Mouse (Mus musculus): ENCODE data around the gene Gpr135. TPM values are rescaled to one million over a fixed set of nuclear protein-coding genes. Genes with fewer than 3 reads are reported as not detected.

The Gpr135 gene
- polyA plus RNA-seq, 1 experiment from 2014 or later = 1.5 TPM

DNA sequence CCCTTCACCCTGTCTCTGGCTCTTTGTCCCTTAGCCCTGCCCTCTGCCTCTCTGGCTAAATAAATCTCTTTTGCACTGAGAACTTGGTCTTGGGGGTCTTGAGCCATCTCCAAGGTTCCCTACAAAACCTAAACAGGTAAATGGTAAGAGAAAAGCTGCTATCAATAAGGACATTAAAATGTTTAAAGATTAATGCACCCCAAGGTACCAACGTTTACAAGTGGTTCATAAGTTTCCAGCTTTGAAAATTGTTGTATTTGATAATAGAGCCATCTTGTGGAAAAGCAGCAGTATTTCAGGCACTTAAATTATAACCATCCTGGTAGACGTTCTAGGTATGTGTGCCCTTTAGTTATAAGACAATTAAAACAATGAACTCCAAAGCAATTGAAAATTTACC lies 23.4 kb downstream of the Gpr135 start:
- H3K27ac ChIP-seq = no peak overlapping the region
- no peaks in the 10 kb centered on the region for H3K27me3 ChIP-seq
- H3K9me3 ChIP-seq (replicated peaks) = 0 out of 2 replicates have a peak, but pooled peaks cover 8% of the 10 kb centered on the region
- WGBS = 4% methylated on average over 2 of the region's 2 CpGs
- no peak overlapping the region for H3K4me3 ChIP-seq
- H3K9ac ChIP-seq = no peak overlapping the region
- H3K4me1 ChIP-seq = no peaks in the 10 kb centered on the region
- H3K36me3 ChIP-seq (ENCODE audit: poor library complexity, severe bottlenecking) = no peaks in the 10 kb centered on the region
- H3K4me2 ChIP-seq = no peak overlapping the region
- ATAC-seq = no peak

DNA sequence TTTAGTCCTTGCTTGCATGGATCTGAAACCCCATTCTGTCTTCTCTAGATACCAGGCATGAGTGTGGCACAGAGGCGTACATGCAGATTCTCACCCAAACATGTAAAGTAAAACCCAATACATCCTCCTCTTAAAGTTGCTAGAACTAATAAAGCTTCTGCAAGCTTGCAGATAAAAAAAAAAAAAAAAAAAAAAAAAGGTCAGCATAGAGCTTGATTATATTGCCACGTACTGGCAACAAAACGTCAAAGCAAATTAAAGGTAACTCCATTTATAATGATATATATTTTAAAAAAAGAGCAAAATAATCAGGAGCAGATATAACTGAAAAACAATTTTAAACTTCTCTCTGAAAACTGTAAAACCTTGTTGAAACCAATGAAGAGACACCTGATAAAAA lies 29.7 kb downstream of the Gpr135 start:
- Histone ChIP-seq H3K27ac (no peak overlapping the region), H3K4me2 (no peak overlapping the region), H3K27me3 (no peaks in the 10 kb centered on the region), H3K9me3 (replicated peaks) (no peaks in the 10 kb centered on the region), H3K4me3 (no peak overlapping the region), H3K9ac (no peak overlapping the region), H3K36me3 (ENCODE audit: poor library complexity, severe bottlenecking) (no peaks in the 10 kb centered on the region), H3K4me1 (no peaks in the 10 kb centered on the region)
- no peak for ATAC-seq
- 96% methylated on average over 3 of the region's 3 CpGs for WGBS

DNA sequence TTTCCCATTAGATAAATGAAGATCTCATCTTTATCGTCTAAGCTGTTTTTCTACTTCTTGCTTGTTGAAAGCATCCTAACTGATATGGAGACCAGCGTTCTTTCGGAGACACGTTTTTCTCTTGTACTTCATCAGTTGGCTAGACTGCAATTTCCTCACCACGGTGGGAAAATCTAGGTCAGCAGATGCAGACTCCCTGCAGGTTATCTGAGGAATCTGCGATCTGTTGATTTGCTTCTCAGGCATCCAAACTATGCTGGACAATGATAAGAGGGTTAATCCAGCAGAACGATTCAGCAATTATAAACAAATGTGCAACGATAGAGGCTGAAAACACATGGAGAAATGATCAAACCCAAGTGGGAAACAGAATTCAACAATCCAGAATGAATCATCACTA lies 31.4 kb downstream of the Gpr135 start:
- H3K36me3 ChIP-seq (ENCODE audit: poor library complexity, severe bottlenecking) = no peaks in the 10 kb centered on the region
- no peaks in the 10 kb centered on the region for H3K4me1 ChIP-seq
- H3K4me2 ChIP-seq = no peak overlapping the region
- no peak overlapping the region for H3K27ac ChIP-seq
- no peak overlapping the region for H3K4me3 ChIP-seq
- no peaks in the 10 kb centered on the region for H3K27me3 ChIP-seq
- ATAC-seq = no peak
- no peak overlapping the region for H3K9ac ChIP-seq
- no peaks in the 10 kb centered on the region for H3K9me3 ChIP-seq (replicated peaks)
- WGBS = 88% methylated on average over 8 of the region's 8 CpGs

GRCm38 (mm10) chr12:72038866-72039265 lies 32.1 kb downstream of the Gpr135 start:
- Histone ChIP-seq H3K4me1 (no peaks in the 10 kb centered on the region), H3K4me2 (no peak overlapping the region), H3K27ac (no peak overlapping the region), H3K27me3 (no peaks in the 10 kb centered on the region), H3K9ac (no peak overlapping the region), H3K36me3 (ENCODE audit: poor library complexity, severe bottlenecking) (no peaks in the 10 kb centered on the region), H3K9me3 (replicated peaks) (no peaks in the 10 kb centered on the region), H3K4me3 (no peak overlapping the region)
- ATAC-seq = no peak
- 70% methylated on average over 2 of the region's 2 CpGs for WGBS

GRCm38 (mm10) chr12:72037049-72037448 lies 33.9 kb downstream of the Gpr135 start:
- Histone ChIP-seq H3K4me1 (no peaks in the 10 kb centered on the region), H3K36me3 (ENCODE audit: poor library complexity, severe bottlenecking) (no peaks in the 10 kb centered on the region), H3K27me3 (no peaks in the 10 kb centered on the region), H3K9me3 (replicated peaks) (no peaks in the 10 kb centered on the region), H3K9ac (no peak overlapping the region), H3K4me2 (no peak overlapping the region), H3K4me3 (no peak overlapping the region), H3K27ac (no peak overlapping the region)
- no peak for ATAC-seq
- WGBS = 85% methylated on average over 6 of the region's 6 CpGs

DNA sequence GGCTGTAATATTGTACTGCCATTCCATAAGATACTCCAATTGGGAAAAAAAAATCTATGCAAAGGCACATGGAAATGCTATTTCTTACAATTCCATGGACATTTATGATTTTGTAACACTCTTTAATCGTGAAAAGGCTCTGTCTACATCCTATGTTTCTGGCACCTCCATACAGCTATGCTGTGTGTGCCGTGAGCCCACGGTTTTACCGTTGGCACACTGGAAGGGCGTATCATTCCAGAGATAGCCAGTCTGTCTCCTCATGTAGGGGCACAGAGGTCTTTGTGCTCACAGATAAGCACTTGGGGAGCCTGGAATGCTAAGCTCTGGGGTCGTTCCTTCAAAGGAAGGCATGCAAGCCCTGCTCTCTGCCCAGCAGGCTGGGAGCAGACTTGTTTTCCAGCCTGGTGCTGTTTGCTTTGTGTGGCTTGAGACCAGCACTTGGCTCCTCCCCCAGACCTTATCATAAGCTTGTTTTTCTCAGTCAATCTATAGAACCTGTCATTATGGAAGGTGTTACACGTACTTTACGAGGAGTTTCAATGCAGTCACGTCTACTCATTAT lies 34.7 kb downstream of the Gpr135 start:
- WGBS = 70% methylated on average over 9 of the region's 9 CpGs
- ATAC-seq = no peak

GRCm38 (mm10) chr12:72031794-72032193 lies 39.1 kb downstream of the Gpr135 start:
- Histone ChIP-seq H3K27me3 (no peaks in the 10 kb centered on the region), H3K4me1 (no peaks in the 10 kb centered on the region), H3K36me3 (ENCODE audit: poor library complexity, severe bottlenecking) (no peaks in the 10 kb centered on the region), H3K4me2 (no peak overlapping the region), H3K9me3 (replicated peaks) (no peaks in the 10 kb centered on the region), H3K9ac (no peak overlapping the region), H3K27ac (no peak overlapping the region), H3K4me3 (no peak overlapping the region)
- WGBS = 91% methylated on average over 6 of the region's 6 CpGs
- no peak for ATAC-seq

More for the DNA sequence above, 34.7 kb downstream of the Gpr135 start:
- Histone ChIP-seq H3K9me3 (replicated peaks) (no peaks in the 10 kb centered on the region), H3K27ac (no peak overlapping the region), H3K27me3 (no peaks in the 10 kb centered on the region), H3K36me3 (ENCODE audit: poor library complexity, severe bottlenecking) (no peaks in the 10 kb centered on the region), H3K4me3 (no peak overlapping the region), H3K4me1 (no peaks in the 10 kb centered on the region), H3K9ac (no peak overlapping the region), H3K4me2 (no peak overlapping the region)

GRCm38 (mm10) chr12:72031171-72031570 lies 39.8 kb downstream of the Gpr135 start:
- ATAC-seq = no peak
- no peaks in the 10 kb centered on the region for H3K27me3 ChIP-seq
- H3K4me1 ChIP-seq = no peaks in the 10 kb centered on the region
- no peak overlapping the region for H3K27ac ChIP-seq
- H3K4me2 ChIP-seq = no peak overlapping the region
- H3K9me3 ChIP-seq (replicated peaks) = no peaks in the 10 kb centered on the region
- no peak overlapping the region for H3K4me3 ChIP-seq
- WGBS = 90% methylated on average over 5 of the region's 5 CpGs
- H3K9ac ChIP-seq = no peak overlapping the region
- no peaks in the 10 kb centered on the region for H3K36me3 ChIP-seq (ENCODE audit: poor library complexity, severe bottlenecking)

- no peaks in the 10 kb centered on the region for H3K36me3 ChIP-seq (ENCODE audit: poor library complexity, severe bottlenecking)
- ATAC-seq = no peak
- H3K9ac ChIP-seq = no peak overlapping the region
- H3K4me1 ChIP-seq = no peaks in the 10 kb centered on the region
- 48% methylated on average over 6 of the region's 6 CpGs for WGBS
- H3K9me3 ChIP-seq (replicated peaks) = no peaks in the 10 kb centered on the region
- H3K27me3 ChIP-seq = no peaks in the 10 kb centered on the region
- no peak overlapping the region for H3K4me2 ChIP-seq
- H3K4me3 ChIP-seq = no peak overlapping the region
- no peak overlapping the region for H3K27ac ChIP-seq
Measured at GRCm38 (mm10) chr12:72025275-72025795, 45.6 kb downstream of the Gpr135 start.

DNA sequence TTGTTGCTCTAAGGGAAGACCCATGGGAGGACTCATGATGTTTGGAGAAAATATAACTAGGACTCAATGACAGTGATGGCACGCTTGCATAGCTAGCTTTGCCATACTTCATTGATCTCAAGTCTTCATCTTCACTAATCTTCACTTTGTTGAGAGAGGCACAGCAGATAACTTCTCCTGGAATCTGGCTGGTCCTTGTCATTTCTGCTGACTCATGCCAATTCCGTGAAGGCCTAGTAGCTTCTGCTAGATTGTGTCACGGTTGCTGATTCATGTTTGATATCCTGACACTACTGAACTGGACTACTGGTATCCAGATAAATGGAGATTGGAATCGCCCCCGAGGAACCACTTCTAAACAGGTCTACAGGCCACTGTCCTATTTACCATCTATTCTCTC lies 47.4 kb downstream of the Gpr135 start:
- no peak overlapping the region for H3K4me2 ChIP-seq
- H3K4me1 ChIP-seq = no peaks in the 10 kb centered on the region
- no peak overlapping the region for H3K27ac ChIP-seq
- H3K4me3 ChIP-seq = no peak overlapping the region
- ATAC-seq = no peak
- 96% methylated on average over 5 of the region's 5 CpGs for WGBS
- no peaks in the 10 kb centered on the region for H3K36me3 ChIP-seq (ENCODE audit: poor library complexity, severe bottlenecking)
- H3K9ac ChIP-seq = no peak overlapping the region
- no peaks in the 10 kb centered on the region for H3K27me3 ChIP-seq
- no peaks in the 10 kb centered on the region for H3K9me3 ChIP-seq (replicated peaks)

GRCm38 (mm10) chr12:72022790-72023189 lies 48.1 kb downstream of the Gpr135 start:
- Histone ChIP-seq H3K9me3 (replicated peaks) (no peaks in the 10 kb centered on the region), H3K4me1 (no peaks in the 10 kb centered on the region), H3K27me3 (no peaks in the 10 kb centered on the region), H3K4me2 (no peak overlapping the region), H3K4me3 (no peak overlapping the region), H3K27ac (no peak overlapping the region), H3K9ac (no peak overlapping the region), H3K36me3 (ENCODE audit: poor library complexity, severe bottlenecking) (no peaks in the 10 kb centered on the region)
- no peak for ATAC-seq
- WGBS = 98% methylated on average over 3 of the region's 3 CpGs

GRCm38 (mm10) chr12:72021543-72021942 lies 49.4 kb downstream of the Gpr135 start:
- H3K4me2 ChIP-seq = no peak overlapping the region
- H3K36me3 ChIP-seq (ENCODE audit: poor library complexity, severe bottlenecking) = no peaks in the 10 kb centered on the region
- H3K27me3 ChIP-seq = no peaks in the 10 kb centered on the region
- no peak overlapping the region for H3K9ac ChIP-seq
- WGBS = 81% methylated on average over 5 of the region's 5 CpGs
- no peak overlapping the region for H3K4me3 ChIP-seq
- H3K27ac ChIP-seq = no peak overlapping the region
- H3K4me1 ChIP-seq = no peaks in the 10 kb centered on the region
- no peaks in the 10 kb centered on the region for H3K9me3 ChIP-seq (replicated peaks)
- no peak for ATAC-seq

DNA sequence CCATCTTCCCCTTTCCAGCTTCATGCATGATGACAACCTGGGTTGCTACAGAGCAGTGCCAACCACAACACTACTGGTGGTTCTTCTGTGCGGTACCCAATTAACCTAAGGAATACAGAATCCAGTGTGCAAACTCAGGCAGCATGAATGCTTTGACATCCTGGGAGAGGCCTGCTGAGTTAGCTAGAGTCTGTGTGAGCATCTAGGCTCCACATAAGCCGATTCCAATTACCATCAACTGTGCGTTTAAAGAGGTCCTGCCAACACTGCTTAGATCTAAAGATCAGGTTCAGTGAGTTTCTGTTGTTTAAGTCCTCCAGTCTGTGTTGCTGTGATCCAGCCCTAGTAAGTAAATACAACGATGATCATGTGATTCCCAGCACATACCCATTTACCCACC lies 50.6 kb downstream of the Gpr135 start:
- no peak overlapping the region for H3K9ac ChIP-seq
- H3K27me3 ChIP-seq = no peaks in the 10 kb centered on the region
- no peak overlapping the region for H3K4me3 ChIP-seq
- 85% methylated on average over 4 of the region's 4 CpGs for WGBS
- H3K27ac ChIP-seq = no peak overlapping the region
- no peaks in the 10 kb centered on the region for H3K4me1 ChIP-seq
- H3K36me3 ChIP-seq (ENCODE audit: poor library complexity, severe bottlenecking) = no peaks in the 10 kb centered on the region
- no peak overlapping the region for H3K4me2 ChIP-seq
- no peak for ATAC-seq
- no peaks in the 10 kb centered on the region for H3K9me3 ChIP-seq (replicated peaks)

All from forebrain, embryonic 13.5 days (tissue).